In genomic region chr13:53904471-53904870, GRCm38 (mm10) we compare ENCODE assay signal across 24 mouse cellular contexts.
"Had no signal": no experiment of that assay in that cellular context is flagged by ENCODE, and none has a peak within 500 bp of the region (broad histone marks: within the 10 kb centered on the region; RNA-seq: fewer than 3 reads in every experiment).

No protein-coding gene starts in this region.

- H3K27me3 ChIP-seq: heart, embryonic 12.5 days; hindbrain, embryonic 12.5 days; intestine, embryonic 15.5 days; liver, embryonic 13.5 days had no signal

- H3K4me2 ChIP-seq: hindbrain, embryonic 12.5 days; hindbrain, embryonic 14.5 days; intestine, embryonic 15.5 days; limb, embryonic 12.5 days; liver, embryonic 11.5 days; liver, embryonic 13.5 days had no signal

- DNase-seq: gastrocnemius, adult 2 months; gastrocnemius, postnatal 10 days; gastrocnemius, postnatal 25 days; heart, postnatal 10 days; heart, postnatal 4 days; kidney, adult 18-20 months; kidney, adult 8-10 months; kidney, postnatal 10 days; kidney, postnatal 25 days; kidney, postnatal 4 days; liver; liver, embryonic 13.5 days had no signal

- H3K36me3 ChIP-seq: heart, embryonic 12.5 days; hindbrain, embryonic 10.5 days; hindbrain, embryonic 12.5 days; intestine, embryonic 15.5 days; limb, embryonic 10.5 days; limb, embryonic 12.5 days; liver, embryonic 13.5 days had no signal

- H3K9me3 ChIP-seq: heart, embryonic 12.5 days; hindbrain, embryonic 10.5 days; hindbrain, embryonic 12.5 days; intestine, embryonic 15.5 days; limb, embryonic 10.5 days; limb, embryonic 12.5 days; liver, embryonic 13.5 days had no signal

- ATAC-seq: inflammation-experienced regulatory T-cells, adult 6 months; intestine, embryonic 15.5 days; intestine, postnatal 0 days had no signal

- H3K4me3 ChIP-seq: gastrocnemius, adult 2 months; heart, embryonic 12.5 days; hindbrain, embryonic 10.5 days; hindbrain, embryonic 12.5 days; intestine, embryonic 15.5 days; layer of hippocampus, adult 2 months; left cerebral cortex, adult 2 months; limb, embryonic 10.5 days; limb, embryonic 12.5 days; liver, embryonic 13.5 days had no signal

- H3K27ac ChIP-seq: gastrocnemius, adult 2 months; hindbrain, embryonic 10.5 days; hindbrain, embryonic 12.5 days; hindbrain, embryonic 14.5 days; intestine, embryonic 15.5 days; layer of hippocampus, adult 2 months; left cerebral cortex, adult 2 months; limb, embryonic 10.5 days; limb, embryonic 12.5 days; liver, embryonic 13.5 days had no signal

- H3K9ac ChIP-seq: heart, embryonic 12.5 days; hindbrain, embryonic 12.5 days; hindbrain, embryonic 14.5 days; intestine, embryonic 15.5 days; limb, embryonic 12.5 days; liver, embryonic 13.5 days had no signal

- H3K4me1 ChIP-seq: intestine, embryonic 15.5 days; limb, embryonic 12.5 days; liver, embryonic 13.5 days had no signal
